Mouse (Mus musculus): ENCODE results near the gene Pgm5.
"Not testable (repeated sequence)": the region's sequence is repeated elsewhere in the genome, so short reads cannot be mapped to it uniquely, and the experiment has no call there.

GRCm38 (mm10) chr19:24875129-24875870, 13.6 kb upstream of the Pgm5 start, which contains the start of gene Gm10053:
- not testable (repeated sequence) for TF ChIP-seq POLR2A (IDR thresholded peaks at IDR 0.05; ENCODE audit: borderline replicate concordance, low read depth, low read length); CTCF (IDR thresholded peaks at IDR 0.05; ENCODE audit: low read depth, low read length)

Measured in bone marrow macrophage, adult 2 months (primary cell).